Mouse (Mus musculus): ENCODE measurements around the gene Ugt1a10.

DNA sequence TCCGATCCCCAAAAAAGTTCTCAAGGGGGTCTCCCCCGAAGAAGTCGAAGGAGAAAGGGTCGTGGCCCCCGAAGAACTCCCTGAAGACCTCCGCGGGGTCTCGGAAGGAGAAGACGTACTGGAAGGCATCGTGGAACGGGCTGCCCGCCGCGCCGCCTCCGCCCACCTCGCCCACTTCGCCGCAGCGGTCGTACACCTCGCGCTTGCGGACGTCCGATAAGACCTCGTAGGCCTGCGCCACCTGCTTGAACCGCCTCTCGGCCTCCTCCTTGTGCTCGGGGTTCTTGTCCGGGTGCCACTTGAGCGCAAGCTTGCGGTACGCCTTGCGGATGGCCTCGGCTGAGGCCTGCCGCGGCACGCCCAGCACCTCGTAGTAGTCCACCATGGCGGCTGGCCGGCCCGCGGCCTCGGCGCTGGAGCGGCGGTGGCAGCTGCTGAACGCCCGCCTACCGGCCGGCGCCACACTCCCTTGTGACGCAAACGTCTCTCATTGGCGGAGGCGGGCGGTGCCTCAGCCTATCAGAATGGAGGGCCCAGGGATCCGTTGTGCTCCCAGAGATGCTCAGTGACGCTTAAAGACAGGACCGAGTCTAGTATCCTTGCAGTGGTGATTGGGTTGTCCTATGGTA lies 150.2 kb downstream of the Ugt1a10 start, which contains the start of gene Dnajb3:
- TF ChIP-seq CTCF (IDR thresholded peaks at IDR 0.05; ENCODE audit: insufficient read depth, low read depth, low read length) (no peak), POLR2A (IDR thresholded peaks at IDR 0.05; ENCODE audit: insufficient read depth, low read depth, low read length) (peak; percentile 32; the same call in 1 of the 2 replicates)

Measured in olfactory bulb, adult 2 months (tissue).